Mouse (Mus musculus) heart, embryonic 14.5 days (tissue): Measurements from ENCODE around the gene Fam129b. TPM values are rescaled to one million over a fixed set of nuclear protein-coding genes. Genes with fewer than 3 reads are reported as not detected.

Source experiments
- ATAC-seq: fragments of 200-750 bp; cut with Nextera tagmentation; 2 replicates; pipeline ENCODE4 v1.8.0; 2017; ENCODE audit warnings: low read depth, moderate TSS enrichment; ENCODE audit not compliant: insufficient number of reproducible peaks, insufficient read depth, low FRiP score
- H3K27ac ChIP-seq, 2 experiments: fragments of 200-500 bp in 1 of 2; fragments of 300-500 bp in 1 of 2; sonication (generic) in 1 of 2; replicated peaks in 1 of 2; 2 replicates each; pipeline ENCODE4 v1.5.1; 2012 to 2014; ENCODE audit warnings: low read depth in 2 of 2, low read length in 2 of 2, control low read depth in 1 of 2, mild to moderate bottlenecking in 1 of 2, mixed read lengths in 1 of 2; ENCODE audit not compliant: control insufficient read depth in 1 of 2, insufficient read depth in 1 of 2
- H3K27me3 ChIP-seq: fragments of 300-500 bp; sonication (generic); 2 replicates; pipeline ENCODE4 v1.6.1; 2014; ENCODE audit warnings: mild to moderate bottlenecking, low read length, control low read depth; ENCODE audit not compliant: control insufficient read depth, insufficient read depth
- H3K36me3 ChIP-seq: fragments of 300-500 bp; sonication (generic); 2 replicates; pipeline ENCODE4 v1.6.1; 2014; ENCODE audit warnings: mild to moderate bottlenecking, control low read depth, low read length, mixed read lengths; ENCODE audit not compliant: control insufficient read depth, insufficient read depth
- H3K4me1 ChIP-seq, 2 experiments: fragments of 200-500 bp in 1 of 2; fragments of 300-500 bp in 1 of 2; sonication (generic) in 1 of 2; 2 replicates each; pipeline ENCODE4 v1.6.1; 2012 to 2014; ENCODE audit warnings: low read length in 2 of 2, control low read depth in 1 of 2, mixed read lengths in 1 of 2; ENCODE audit not compliant: control insufficient read depth in 2 of 2, insufficient read depth in 2 of 2
- H3K4me2 ChIP-seq: fragments of 300-500 bp; sonication (generic); 2 replicates; pipeline ENCODE4 v1.6.1; 2014; ENCODE audit warnings: mild to moderate bottlenecking, low read length
- H3K4me3 ChIP-seq, 2 experiments: fragments of 200-500 bp in 1 of 2; fragments of 300-500 bp in 1 of 2; sonication (generic) in 1 of 2; 2 replicates each; pipeline ENCODE4 v1.5.1; 2012 to 2014; ENCODE audit warnings: low read length in 2 of 2, mild to moderate bottlenecking in 2 of 2, control low read depth in 1 of 2, low read depth in 1 of 2, moderate library complexity in 1 of 2; ENCODE audit not compliant: control insufficient read depth in 1 of 2, insufficient read depth in 1 of 2
- H3K9ac ChIP-seq: fragments of 300-500 bp; sonication (generic); 2 replicates; pipeline ENCODE4 v1.6.1; 2014; ENCODE audit warnings: mild to moderate bottlenecking, low read length
- H3K9me3 ChIP-seq: fragments of 300-500 bp; sonication (generic); 2 replicates; pipeline ENCODE4 v1.6.1; 2016; ENCODE audit warnings: low read length, control low read depth; ENCODE audit not compliant: control insufficient read depth
- WGBS: fragments of 180-500 bp; shearing (Covaris S2); extraction: QIAGEN DNeasy Blood & Tissue Kit; methylation state at CpG from one replicate; pipeline ENCODE4 v1.1.7; 2014; 5-methylcytosine and 5-hydroxymethylcytosine counted together
- polyA plus RNA-seq: library from polyadenylated mRNA; unstranded; fragments of >200 nt; fragmentation: Nextera tagmentation; extraction: Ambion mirVana; gene quantifications from 2 replicates; pipeline ENCODE4 v1.2.1, GENCODE M21; 2014

Gene Fam129b
- polyA plus RNA-seq, 1 experiment from 2014 or later: 25.1 TPM

- no peaks in the 10 kb centered on the region for H3K27me3 ChIP-seq
- H3K4me2 ChIP-seq: peak overlapping the region; percentile 49
- peaks cover 19% of the 10 kb centered on the region for H3K36me3 ChIP-seq
- ATAC-seq: peak; percentile 37; the same call in 1 of the 2 replicates
- no peaks in the 10 kb centered on the region for H3K9me3 ChIP-seq
- H3K27ac ChIP-seq: peak overlapping the region; percentile 92 to 93
- peak overlapping the region; percentile 46; the same call in 1 of the 2 replicates for H3K9ac ChIP-seq
- WGBS: 21% methylated on average over 12 of the region's 21 CpGs
- peak overlapping the region in 1 of 2 experiments; percentile 13; a peak in 1 of 4 replicates for H3K4me3 ChIP-seq
- H3K4me1 ChIP-seq: peaks cover 76 to 95% of the 10 kb centered on the region in 2 experiments
Measured at GRCm38 (mm10) chr2:32882283-32883043, 6.5 kb downstream of the Fam129b start.

GRCm38 (mm10) chr2:32884745-32885144 is 8.8 kb downstream of the Fam129b start:
- peaks cover 75 to 95% of the 10 kb centered on the region in 2 experiments for H3K4me1 ChIP-seq
- peak overlapping the region; percentile 38 for H3K9ac ChIP-seq
- peak overlapping the region in 1 of 2 experiments; percentile 71; a peak in 3 of 4 replicates for H3K27ac ChIP-seq
- no peak for ATAC-seq
- H3K9me3 ChIP-seq: no peaks in the 10 kb centered on the region
- no peak overlapping the region for H3K4me3 ChIP-seq
- 15% methylated on average over 7 of the region's 7 CpGs for WGBS
- H3K27me3 ChIP-seq: no peaks in the 10 kb centered on the region
- peak overlapping the region; percentile 6 for H3K4me2 ChIP-seq
- H3K36me3 ChIP-seq: peaks cover 17% of the 10 kb centered on the region

- H3K36me3 ChIP-seq: peaks cover 12% of the 10 kb centered on the region; the same call in 1 of the 2 replicates
- ATAC-seq: peak; percentile 52; the same call in 1 of the 2 replicates
- WGBS: 7% methylated on average over 9 of the region's 9 CpGs
- no peaks in the 10 kb centered on the region for H3K9me3 ChIP-seq
- no peak overlapping the region for H3K4me3 ChIP-seq
- H3K9ac ChIP-seq: peak overlapping the region; percentile 57
- H3K27ac ChIP-seq: peak overlapping the region; percentile 87 to 92
- H3K27me3 ChIP-seq: no peaks in the 10 kb centered on the region
- peak overlapping the region; percentile 45 for H3K4me2 ChIP-seq
- peaks cover 60 to 80% of the 10 kb centered on the region in 2 experiments for H3K4me1 ChIP-seq
Measured at GRCm38 (mm10) chr2:32888029-32888428, 12.1 kb downstream of the Fam129b start.

DNA sequence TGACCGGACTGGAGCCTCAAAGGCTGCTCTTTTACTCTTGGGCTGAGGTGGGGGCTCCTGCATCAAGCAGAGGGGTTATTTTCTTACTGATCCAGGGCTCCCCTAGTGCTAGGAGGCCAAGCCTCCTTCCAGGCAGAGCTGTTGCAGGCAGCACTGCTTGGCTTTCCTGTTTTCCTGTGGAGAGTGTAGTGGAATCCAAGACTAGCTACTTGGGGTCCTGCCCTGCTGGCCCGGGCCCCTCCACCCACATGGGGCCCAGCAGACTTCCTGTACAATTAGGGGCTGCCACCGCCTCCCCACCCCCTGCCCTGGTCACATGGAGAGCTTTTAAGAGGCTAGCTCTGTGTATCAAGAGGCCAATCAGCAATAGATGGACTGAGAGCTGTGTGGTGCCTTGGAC is 12.6 kb downstream of the Fam129b start:
- Histone ChIP-seq H3K36me3 (peaks cover 12% of the 10 kb centered on the region; the same call in 1 of the 2 replicates), H3K4me3 (no peak overlapping the region)

GRCm38 (mm10) chr2:32890280-32890679 is 14.4 kb downstream of the Fam129b start:
- H3K4me2 ChIP-seq: no peak overlapping the region
- H3K27ac ChIP-seq: no peak overlapping the region
- no peak overlapping the region for H3K9ac ChIP-seq
- ATAC-seq: no peak
- no peaks in the 10 kb centered on the region for H3K27me3 ChIP-seq
- no peak overlapping the region for H3K4me3 ChIP-seq
- H3K9me3 ChIP-seq: no peaks in the 10 kb centered on the region
- WGBS: 79% methylated on average over 3 of the region's 3 CpGs
- H3K4me1 ChIP-seq: peaks cover 41 to 57% of the 10 kb centered on the region in 2 experiments
- peaks cover 14% of the 10 kb centered on the region for H3K36me3 ChIP-seq

More for the DNA sequence above, 12.6 kb downstream of the Fam129b start:
- Histone ChIP-seq H3K9ac (peak overlapping the region; percentile 35; the same call in 1 of the 2 replicates), H3K4me1 (peaks cover 57 to 74% of the 10 kb centered on the region in 2 experiments), H3K9me3 (no peaks in the 10 kb centered on the region), H3K27ac (peak overlapping the region; percentile 87 to 92), H3K27me3 (no peaks in the 10 kb centered on the region), H3K4me2 (peak overlapping the region; percentile 45; the same call in 1 of the 2 replicates)
- WGBS: 13% methylated on average over 3 of the region's 3 CpGs
- ATAC-seq: no peak

- 27% methylated on average over 9 of the region's 9 CpGs for WGBS
- H3K27me3 ChIP-seq: no peaks in the 10 kb centered on the region
- H3K4me1 ChIP-seq: peaks cover 42 to 59% of the 10 kb centered on the region in 2 experiments
- H3K36me3 ChIP-seq: peaks cover 11% of the 10 kb centered on the region
- ATAC-seq: no peak
- no peak overlapping the region for H3K4me3 ChIP-seq
- peak overlapping the region; percentile 38 to 55; a peak in 2 of 4 replicates for H3K27ac ChIP-seq
- H3K9ac ChIP-seq: peak overlapping the region; percentile 47
- no peaks in the 10 kb centered on the region for H3K9me3 ChIP-seq
- no peak overlapping the region for H3K4me2 ChIP-seq
Measured at GRCm38 (mm10) chr2:32891278-32891677, 15.4 kb downstream of the Fam129b start.

GRCm38 (mm10) chr2:32892490-32892889 is 16.6 kb downstream of the Fam129b start:
- Histone ChIP-seq H3K4me3 (no peak overlapping the region), H3K27me3 (no peaks in the 10 kb centered on the region), H3K4me2 (no peak overlapping the region), H3K9me3 (no peaks in the 10 kb centered on the region), H3K4me1 (peaks cover 47 to 62% of the 10 kb centered on the region in 2 experiments), H3K27ac (no peak overlapping the region), H3K36me3 (peaks cover 10% of the 10 kb centered on the region), H3K9ac (no peak overlapping the region)
- ATAC-seq: no peak
- 71% methylated on average over 14 of the region's 14 CpGs for WGBS
